Mouse (Mus musculus): ENCODE data around the gene Rpl9-ps1. TPM values are rescaled to one million over a fixed set of nuclear protein-coding genes. Genes with fewer than 3 reads are reported as not detected.

The Rpl9-ps1 gene
- total RNA-seq, 2 experiments from 2014 or later: not detected

Other genes with a start within 250 kb of the Rpl9-ps1 start
- 100 to 1,000 TPM; 258 to 277 TPM for gene Rasl10b, start 236.5 kb downstream of the Rpl9-ps1 start, total RNA-seq (2021)
- under 1 TPM in 1 of 2 experiments, not detected in 1; 0.18 TPM for gene Gas2l2, start 216.2 kb downstream of the Rpl9-ps1 start, total RNA-seq (2021)
- gene 1700020L24Rik, start 207.9 kb downstream of the Rpl9-ps1 start, total RNA-seq (2021): not detected
- gene Mmp28, start 182.6 kb downstream of the Rpl9-ps1 start, total RNA-seq (2021): 1 to 10 TPM; 3.9 to 4.3 TPM
- 10 to 100 TPM; 48.4 to 65.7 TPM for gene Taf15, start 172.5 kb downstream of the Rpl9-ps1 start, total RNA-seq (2021)
- not detected for gene Heatr9, start 123.4 kb downstream of the Rpl9-ps1 start, total RNA-seq (2021)
- not detected for gene Ccl5, start 115.1 kb downstream of the Rpl9-ps1 start, total RNA-seq (2021)
- gene Ccl9, start 67.0 kb downstream of the Rpl9-ps1 start, total RNA-seq (2021): 1 to 10 TPM; 3.6 to 7.9 TPM
- gene Ccl6, start 52.5 kb downstream of the Rpl9-ps1 start, total RNA-seq (2021): 1 to 10 TPM; 1.7 to 2.4 TPM
- gene Ccl3, start 3.7 kb upstream of the Rpl9-ps1 start, total RNA-seq (2021): not detected
- not detected for gene Ccl4, start 17.0 kb upstream of the Rpl9-ps1 start, total RNA-seq (2021)
- gene Wfdc17, start 58.4 kb upstream of the Rpl9-ps1 start, total RNA-seq (2021): not detected
- 1 to 10 TPM; 1.9 to 3.1 TPM for gene Wfdc18, start 63.4 kb upstream of the Rpl9-ps1 start, total RNA-seq (2021)
- gene Wfdc21, start 101.3 kb upstream of the Rpl9-ps1 start, total RNA-seq (2021): not detected
- gene Heatr6, start 108.1 kb upstream of the Rpl9-ps1 start, total RNA-seq (2021): 10 to 100 TPM; 12.3 to 14.8 TPM
- under 1 TPM; 0.18 to 0.30 TPM for gene Hnf1b, start 204.4 kb upstream of the Rpl9-ps1 start, total RNA-seq (2021)

All from left cerebral cortex, postnatal 25 days (tissue).